Mouse (Mus musculus): Measurements from ENCODE around the gene Mrpl22.
"Not testable (repeated sequence)": the region's sequence is repeated elsewhere in the genome, so short reads cannot be mapped to it uniquely, and the experiment has no call there.

Gene Mrpl22

GRCm38 (mm10) chr11:58180756-58181155, 9.3 kb downstream of the Mrpl22 start:
- no peak for DNase-seq (ENCODE audit: low read depth, low spot score)

GRCm38 (mm10) chr11:58183579-58183978, 12.1 kb downstream of the Mrpl22 start:
- no peak for DNase-seq (ENCODE audit: low read depth, low spot score)

DNA sequence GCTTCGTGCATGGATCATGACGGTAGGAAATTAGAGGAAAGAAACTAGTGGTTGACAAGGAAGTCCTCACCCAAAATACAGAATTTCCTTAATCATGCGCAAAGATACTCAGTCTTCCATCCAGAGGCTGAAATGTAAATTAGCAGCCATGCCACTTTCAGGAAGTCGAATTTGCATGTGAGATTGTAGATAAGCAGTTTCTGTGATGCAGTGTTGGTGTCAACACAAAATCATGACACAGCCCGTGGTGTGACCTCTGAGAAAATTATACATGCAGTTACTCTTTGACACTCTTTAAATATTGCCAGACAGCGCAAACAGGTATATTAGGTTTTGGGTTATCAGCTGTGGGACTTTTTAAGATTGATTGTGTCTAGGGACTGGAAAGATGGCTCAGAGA, 18.2 kb downstream of the Mrpl22 start:
- DNase-seq (ENCODE audit: low read depth, low spot score) = no peak

DNA sequence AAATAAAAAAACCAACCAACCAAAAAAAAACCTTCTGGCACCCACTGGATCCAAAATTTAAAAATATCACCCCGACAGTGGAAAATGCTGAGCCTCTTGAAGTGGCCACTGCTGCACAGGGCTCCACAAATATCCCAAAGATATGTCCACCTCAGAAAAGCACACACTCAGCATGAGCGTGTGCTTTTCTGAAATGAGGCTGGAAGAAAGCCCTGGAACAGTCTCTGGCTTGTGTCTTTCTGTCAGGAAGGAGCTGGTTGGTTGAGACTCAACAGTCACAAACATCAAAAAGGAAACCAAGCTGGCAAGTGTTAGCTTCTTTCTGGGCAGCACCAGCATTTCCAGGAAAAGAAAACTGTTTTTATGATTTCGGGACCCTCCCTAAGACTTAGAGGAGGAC, 21.9 kb downstream of the Mrpl22 start:
- DNase-seq (ENCODE audit: low read depth, low spot score) = peak; percentile 82

- DNase-seq (ENCODE audit: low read depth, low spot score) = no peak
Measured at GRCm38 (mm10) chr11:58193860-58194520, 22.5 kb downstream of the Mrpl22 start.

GRCm38 (mm10) chr11:58198663-58199062, 27.2 kb downstream of the Mrpl22 start:
- no peak for DNase-seq (ENCODE audit: low read depth, low spot score)

GRCm38 (mm10) chr11:58199229-58200037, 28.0 kb downstream of the Mrpl22 start, which contains the start of the genes Igtp and Irgm2:
Gene Igtp (plus strand): TSS chr11:58199556.
Gene Irgm2 (plus strand): TSS chr11:58199618.
- peak; percentile 59 for DNase-seq (ENCODE audit: low read depth, low spot score)

- no peak for DNase-seq (ENCODE audit: low read depth, low spot score)
Measured at GRCm38 (mm10) chr11:58200226-58200625, 28.8 kb downstream of the Mrpl22 start.

GRCm38 (mm10) chr11:58201052-58201451, 29.6 kb downstream of the Mrpl22 start:
- DNase-seq (ENCODE audit: low read depth, low spot score) = no peak

DNA sequence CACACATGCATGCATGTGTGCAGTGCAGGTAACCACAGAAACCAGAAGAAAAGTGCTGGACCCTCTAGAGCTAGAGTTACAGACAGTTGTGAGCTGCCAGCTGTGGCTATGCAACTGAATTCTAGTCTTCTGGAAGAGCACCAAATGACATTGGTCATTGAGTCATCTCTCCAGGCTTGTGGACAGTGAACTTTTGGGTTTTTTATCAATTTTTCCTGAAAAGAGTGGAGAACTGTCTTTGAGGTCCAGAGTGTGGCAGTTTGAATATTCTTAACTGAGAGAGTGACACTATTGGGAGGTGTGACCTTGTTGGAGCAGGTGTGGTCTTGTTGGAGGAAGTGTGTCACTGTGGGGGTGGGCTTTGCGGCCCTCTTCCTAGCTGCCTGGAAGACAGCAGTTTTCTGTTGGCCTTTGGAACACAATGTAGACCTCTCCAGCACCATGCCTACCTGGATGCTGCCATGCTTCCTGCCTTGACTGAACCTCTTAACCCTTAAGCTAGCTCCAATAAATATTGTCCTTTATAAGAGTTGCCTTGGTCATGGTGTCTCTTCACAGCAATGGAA, 38.9 kb downstream of the Mrpl22 start:
- no peak for DNase-seq (ENCODE audit: low read depth, low spot score)

GRCm38 (mm10) chr11:58211062-58211681, 39.7 kb downstream of the Mrpl22 start:
- DNase-seq (ENCODE audit: low read depth, low spot score) = no peak

DNA sequence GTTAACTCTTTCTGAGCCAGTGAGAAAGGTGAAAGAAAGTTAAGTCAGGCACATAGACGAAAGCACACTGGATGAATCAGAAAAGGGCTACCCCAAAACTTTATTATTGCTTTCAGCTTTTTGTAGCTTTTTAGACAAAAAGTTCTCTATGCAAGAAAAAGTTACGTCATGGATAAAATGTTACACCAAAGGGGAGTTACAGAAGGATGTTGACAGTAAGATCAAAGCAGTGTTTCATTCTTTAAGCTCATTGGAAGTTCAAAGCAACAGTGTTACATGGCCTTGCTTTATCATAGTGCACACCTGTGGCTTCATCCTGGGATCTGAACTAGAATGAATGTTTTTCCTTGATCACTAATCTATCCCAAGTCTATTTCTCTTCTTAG, 40.2 kb downstream of the Mrpl22 start:
- no peak for DNase-seq (ENCODE audit: low read depth, low spot score)

GRCm38 (mm10) chr11:58213673-58214342, 42.3 kb downstream of the Mrpl22 start:
- DNase-seq (ENCODE audit: low read depth, low spot score) = no peak

DNA sequence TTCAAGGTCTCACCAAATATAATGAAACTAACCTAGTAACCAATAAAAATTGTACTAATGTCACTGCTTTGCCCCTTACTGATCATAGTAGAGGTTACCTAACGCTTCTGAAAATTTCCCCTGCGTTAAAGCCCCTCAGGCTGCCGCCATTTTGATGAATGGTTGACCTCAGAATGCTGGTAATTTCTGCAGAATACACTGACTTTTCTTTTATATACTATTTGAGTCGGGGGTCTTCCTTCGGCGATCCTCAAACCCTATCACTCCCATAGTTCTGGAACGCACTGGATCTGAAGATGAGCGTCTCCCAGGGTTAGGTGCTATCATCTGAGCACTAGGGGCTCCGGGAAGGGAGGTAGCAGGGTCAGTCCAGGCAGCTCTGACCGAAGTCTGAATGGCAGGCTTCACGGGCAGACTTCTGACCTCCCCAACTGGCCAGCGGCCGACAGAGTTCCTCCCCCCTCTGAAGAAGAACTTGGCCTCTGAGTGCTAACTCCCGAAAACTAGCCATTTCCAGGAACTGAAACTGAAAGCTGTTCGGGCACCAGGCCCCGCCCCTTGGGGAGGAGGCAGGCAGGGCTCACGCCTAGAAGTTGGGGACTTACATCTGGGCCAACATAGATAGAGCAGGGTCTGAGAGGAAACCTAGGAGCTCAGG, 43.1 kb downstream of the Mrpl22 start:
- DNase-seq (ENCODE audit: low read depth, low spot score) = peak; percentile 57

- DNase-seq (ENCODE audit: low read depth, low spot score) = not testable (repeated sequence)
Measured at GRCm38 (mm10) chr11:58215049-58215430, 43.6 kb downstream of the Mrpl22 start.

- DNase-seq (ENCODE audit: low read depth, low spot score) = no peak
Measured at GRCm38 (mm10) chr11:58215814-58216213, 44.4 kb downstream of the Mrpl22 start.

GRCm38 (mm10) chr11:58216823-58217222, 45.4 kb downstream of the Mrpl22 start:
- DNase-seq (ENCODE audit: low read depth, low spot score) = no peak

DNA sequence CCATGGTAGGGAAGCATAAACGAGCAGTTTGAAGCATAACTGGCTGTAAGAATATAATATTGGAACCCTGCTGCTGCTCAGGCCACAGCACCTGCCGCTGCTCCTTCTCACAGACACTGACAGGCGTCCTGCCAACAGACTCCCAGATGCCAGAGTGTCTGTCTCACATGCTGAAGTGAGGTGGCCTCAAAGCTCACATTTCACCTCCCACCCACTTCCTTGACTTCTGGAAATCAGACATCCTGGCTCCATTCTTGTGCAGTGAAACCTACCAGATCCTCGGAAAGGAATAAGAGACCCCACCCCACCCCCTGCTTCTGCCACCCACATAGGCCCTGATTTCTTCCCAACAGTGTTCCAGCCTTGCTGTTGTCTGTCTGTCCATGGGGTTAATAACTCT, 52.3 kb downstream of the Mrpl22 start:
- DNase-seq (ENCODE audit: low read depth, low spot score) = no peak

DNA sequence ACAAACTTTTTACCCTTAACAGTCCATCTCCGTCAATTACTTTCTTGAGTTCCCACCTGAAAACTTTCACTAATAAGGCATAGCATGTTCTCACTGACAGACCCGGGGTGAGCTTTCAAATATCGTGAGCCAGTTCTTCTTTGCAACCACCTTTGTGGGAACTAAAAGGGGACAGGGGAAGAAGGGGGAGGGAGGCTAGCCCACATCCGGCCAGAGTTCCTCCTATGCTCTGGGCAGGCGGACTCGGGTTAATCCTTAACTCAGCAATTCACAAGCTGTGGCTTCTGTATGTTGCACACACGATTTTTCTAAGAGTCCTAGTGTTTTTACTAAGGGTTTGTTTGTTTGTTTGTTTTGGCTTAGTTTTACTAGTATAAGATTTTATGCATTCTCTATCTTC, 52.9 kb downstream of the Mrpl22 start:
- peak; percentile 31 for DNase-seq (ENCODE audit: low read depth, low spot score)

DNA sequence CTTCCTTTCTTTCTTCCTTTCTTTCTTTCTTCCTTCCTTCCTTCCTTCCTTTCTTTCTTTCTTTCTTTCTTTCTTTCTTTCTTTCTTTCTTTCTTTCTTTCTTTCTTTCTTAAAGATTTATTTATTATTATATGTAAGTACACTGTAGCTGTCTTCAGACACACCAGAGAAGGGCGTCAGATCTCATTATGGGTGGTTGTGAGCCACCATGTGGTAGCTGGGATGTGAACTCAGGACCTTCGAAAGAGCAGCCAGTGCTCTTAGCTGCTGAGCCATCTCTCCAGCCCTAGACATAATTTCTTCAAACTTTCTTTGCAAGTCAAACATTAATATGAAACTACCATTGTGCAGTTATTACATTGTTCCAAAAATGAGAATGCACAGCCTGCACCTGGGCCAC, 53.4 kb downstream of the Mrpl22 start:
- DNase-seq (ENCODE audit: low read depth, low spot score) = not testable (repeated sequence)

DNA sequence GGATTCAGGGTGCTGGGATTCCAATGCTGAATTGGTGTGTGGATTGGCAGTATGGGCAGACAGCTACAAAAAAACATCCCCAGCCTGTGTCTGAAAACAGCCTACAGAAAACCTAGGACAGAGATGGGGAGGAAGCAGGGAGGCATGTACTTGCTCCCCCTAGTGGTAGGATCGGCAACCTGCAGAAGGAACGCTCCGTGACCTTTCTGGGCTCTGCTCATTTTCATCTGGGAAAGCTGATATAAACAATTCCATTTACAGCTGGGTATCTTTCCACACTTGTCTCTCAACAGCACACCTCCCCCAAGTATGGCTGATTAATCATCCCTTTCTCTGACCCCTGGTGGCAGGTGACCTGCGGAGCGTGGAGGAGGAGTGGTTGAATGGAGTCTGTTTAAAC, 54.2 kb downstream of the Mrpl22 start:
- peak; percentile 72 for DNase-seq (ENCODE audit: low read depth, low spot score)
